In the genomic region with DNA sequence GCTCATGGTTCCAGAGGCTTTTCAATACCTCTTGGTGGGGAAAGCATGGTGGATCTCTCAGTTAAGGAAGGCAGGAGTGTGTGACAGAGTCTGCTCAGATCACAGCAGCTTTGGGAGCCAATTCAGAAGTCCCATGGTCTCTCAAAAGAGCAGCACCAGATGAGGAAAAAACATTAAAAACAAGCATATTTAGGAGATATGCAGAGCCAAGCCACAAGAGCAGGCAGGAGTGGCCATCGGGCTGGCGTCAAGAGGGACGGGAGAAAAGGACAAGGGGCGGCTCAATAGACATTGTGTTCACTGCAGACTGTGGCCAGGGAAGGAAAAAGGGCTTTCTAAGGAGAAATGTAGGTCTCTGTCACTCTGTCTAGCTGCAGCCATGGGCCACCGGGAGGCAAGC, we compare ENCODE assay signal across 25 mouse cellular contexts. TPM values are rescaled to one million over a fixed set of nuclear protein-coding genes. Genes with fewer than 3 reads are reported as not detected.
DNase-seq lines count a peak whose midpoint lies in the region; ATAC-seq and TF ChIP-seq lines count a peak whose summit lies in the region.
"Had no signal": no experiment of that assay in that cellular context is flagged by ENCODE, and none has a peak within 500 bp of the region (broad histone marks: within the 10 kb centered on the region; RNA-seq: fewer than 3 reads in every experiment).

No protein-coding gene starts in this region.

- H3K27ac ChIP-seq in heart, adult 2 months = peak overlapping the region; percentile 17; the same call in 1 of the 2 replicates
- H3K27ac ChIP-seq in heart, embryonic 10.5 days = no peak overlapping the region
- H3K27ac ChIP-seq in limb, embryonic 15.5 days = 0 out of 2 replicates have a peak overlapping the region, but pooled peaks have one; percentile 3
- H3K27ac ChIP-seq in limb, embryonic 10.5 days = no peak overlapping the region
- H3K27ac ChIP-seq: forebrain, embryonic 10.5 days; forebrain, embryonic 13.5 days; heart, embryonic 15.5 days; hindbrain, embryonic 14.5 days; hindbrain, postnatal 0 days had no signal

- no peak overlapping the region for H3K4me3 ChIP-seq in heart, adult 2 months
- H3K4me3 ChIP-seq in heart, embryonic 10.5 days = no peak overlapping the region
- H3K4me3 ChIP-seq in limb, embryonic 15.5 days = no peak overlapping the region
- no peak overlapping the region for H3K4me3 ChIP-seq in limb, embryonic 10.5 days
- H3K4me3 ChIP-seq: forebrain, embryonic 10.5 days; forebrain, embryonic 13.5 days; heart, embryonic 12.5 days; heart, embryonic 15.5 days had no signal

- no peak for TF ChIP-seq EP300 in heart, adult 2 months (IDR thresholded peaks at IDR 0.05; ENCODE audit: insufficient read depth, low read depth, low read length)

- peaks cover 32% of the 10 kb centered on the region for H3K4me1 ChIP-seq in heart, adult 2 months (ENCODE audit: control insufficient read depth, insufficient read depth, low read length)
- H3K4me1 ChIP-seq in heart, embryonic 10.5 days = peaks cover 83% of the 10 kb centered on the region
- peaks cover 48% of the 10 kb centered on the region for H3K4me1 ChIP-seq in limb, embryonic 15.5 days
- H3K4me1 ChIP-seq in limb, embryonic 10.5 days = peaks cover 37% of the 10 kb centered on the region

- no peak overlapping the region for H3K4me2 ChIP-seq in limb, embryonic 15.5 days
- H3K4me2 ChIP-seq: forebrain, embryonic 13.5 days; heart, embryonic 12.5 days; heart, embryonic 15.5 days; hindbrain, embryonic 14.5 days had no signal

- intact Hi-C loops in heart, adult 2 months (cut with DNase I) = no loop called here

- no peak overlapping the region for H3K9ac ChIP-seq in heart, adult 2 months (ENCODE audit: low read depth, low read length)
- H3K9ac ChIP-seq in limb, embryonic 15.5 days = no peak overlapping the region
- H3K9ac ChIP-seq: forebrain, embryonic 13.5 days; heart, embryonic 12.5 days; heart, embryonic 15.5 days; hindbrain, embryonic 14.5 days had no signal

- peaks cover 12% of the 10 kb centered on the region for H3K79me2 ChIP-seq in heart, adult 2 months (replicated peaks; ENCODE audit: control insufficient read depth, insufficient read depth, low read length)

- no peaks in the 10 kb centered on the region for H3K27me3 ChIP-seq in heart, adult 2 months (ENCODE audit: control insufficient read depth, insufficient read depth, low read length)
- H3K27me3 ChIP-seq in heart, embryonic 10.5 days (ENCODE audit: insufficient read depth, poor library complexity, severe bottlenecking) = no peaks in the 10 kb centered on the region
- no peaks in the 10 kb centered on the region for H3K27me3 ChIP-seq in limb, embryonic 15.5 days
- no peaks in the 10 kb centered on the region for H3K27me3 ChIP-seq in limb, embryonic 10.5 days (ENCODE audit: low read depth, poor library complexity, severe bottlenecking)
- H3K27me3 ChIP-seq: forebrain, embryonic 13.5 days; heart, embryonic 12.5 days; heart, embryonic 15.5 days had no signal

- peaks cover 11% of the 10 kb centered on the region for H3K36me3 ChIP-seq in heart, adult 2 months (ENCODE audit: control insufficient read depth, insufficient read depth, low read length)
- H3K36me3 ChIP-seq in heart, embryonic 10.5 days = peaks cover 10% of the 10 kb centered on the region; the same call in 1 of the 2 replicates
- H3K36me3 ChIP-seq in limb, embryonic 15.5 days = peaks cover 5% of the 10 kb centered on the region; the same call in 1 of the 2 replicates
- H3K36me3 ChIP-seq in limb, embryonic 10.5 days = peaks cover 7% of the 10 kb centered on the region
- H3K36me3 ChIP-seq: heart, embryonic 15.5 days had no signal

- no peak for ATAC-seq in limb, embryonic 15.5 days (ENCODE audit: insufficient number of reproducible peaks, low FRiP score, low TSS enrichment, low read depth)
- ATAC-seq: activated CD4-positive, CD25-positive, alpha-beta regulatory T cell, adult 4 months; CD4-positive, CD25-positive, alpha-beta regulatory T cell, adult 4 months; forebrain, embryonic 13.5 days; forebrain, embryonic 16.5 days; hindbrain, postnatal 0 days; inflammation-experienced regulatory T-cells, adult 6 months had no signal

- TF ChIP-seq CTCF in heart, adult 2 months (IDR thresholded peaks at IDR 0.05) = no peak

- no peak for DNase-seq in heart, adult 2 months
- no peak for DNase-seq in heart, embryonic 10.5 days (ENCODE audit: low spot score)
- no peak for DNase-seq in limb, embryonic 10.5 days (ENCODE audit: low spot score)
- peak; percentile 38 for DNase-seq in testis, postnatal 10 days (ENCODE audit: low spot score)
- no peak for DNase-seq in testis, postnatal 14 days (ENCODE audit: low spot score)
- DNase-seq: adrenal gland, adult 8-10 months; adrenal gland, postnatal 25 days; cerebellum, adult 11-12 months; cerebellum, adult 8-10 months; cerebellum, postnatal 10 days; cerebellum, postnatal 36 days; gastrocnemius, postnatal 25 days; heart, postnatal 10 days; heart, postnatal 36 days had no signal

- TF ChIP-seq POLR2A in heart, adult 2 months (IDR thresholded peaks at IDR 0.05; ENCODE audit: insufficient read depth, low read depth, low read length) = no peak

- 25% methylated on average over 5 of the region's 5 CpGs for WGBS in heart, adult 2 months
- WGBS in heart, embryonic 10.5 days = 68% methylated on average over 5 of the region's 5 CpGs
- 79% methylated on average over 5 of the region's 5 CpGs for WGBS in limb, embryonic 15.5 days
- 90% methylated on average over 5 of the region's 5 CpGs for WGBS in limb, embryonic 10.5 days

- H3K9me3 ChIP-seq in heart, embryonic 10.5 days = no peaks in the 10 kb centered on the region
- H3K9me3 ChIP-seq in limb, embryonic 15.5 days = no peaks in the 10 kb centered on the region
- no peaks in the 10 kb centered on the region for H3K9me3 ChIP-seq in limb, embryonic 10.5 days (replicated peaks)
- H3K9me3 ChIP-seq: forebrain, embryonic 10.5 days; forebrain, embryonic 13.5 days; heart, embryonic 12.5 days; heart, embryonic 15.5 days had no signal

RNA-seq across cellular contexts. Expression of a gene that starts 40.3 kb away (rescaled TPM):
- 100 to 1,000 TPM; 221 to 258 TPM for total RNA-seq in heart, adult 2 months (2021)
- polyA plus RNA-seq in heart, adult 2 months (2012; rRNA removed) = 91.1 and 133 TPM in 2 replicates
- polyA plus RNA-seq in heart, embryonic 10.5 days (2016; fragmentation: Nextera tagmentation; extraction: Ambion mirVana) = 71.5 and 91.4 TPM in 2 replicates
- 163 and 180 TPM in 2 replicates for polyA plus RNA-seq in limb, embryonic 15.5 days (2015; fragmentation: Nextera tagmentation; extraction: Ambion mirVana)
- polyA plus RNA-seq in limb, embryonic 10.5 days (2016; fragmentation: Nextera tagmentation; extraction: Ambion mirVana) = 33.8 and 45.5 TPM in 2 replicates

Comparison
In these comparisons a context has a peak if more than half of its experiments do, and no peak if none do; other contexts are left out.
1. H3K27ac ChIP-seq: peak in heart, adult 2 months (single experiment) and limb, embryonic 15.5 days (single experiment); none in heart, embryonic 10.5 days (single experiment) and limb, embryonic 10.5 days (single experiment).